Comparison of ENCODE assay signal across 9 mouse cellular contexts in genomic region chrX:94431548-94432375, GRCm38 (mm10).
DNase-seq lines count a peak whose midpoint lies in the region; TF ChIP-seq lines count a peak whose summit lies in the region.
"Had no signal": no experiment of that assay in that cellular context is flagged by ENCODE, and none has a peak within 500 bp of the region (broad histone marks: within the 10 kb centered on the region; RNA-seq: fewer than 3 reads in every experiment).

No protein-coding gene starts in this region.

- no peaks in the 10 kb centered on the region for H3K36me3 ChIP-seq in hindbrain, embryonic 10.5 days
- H3K36me3 ChIP-seq: liver, embryonic 13.5 days had no signal

- TF ChIP-seq CTCF in gastrocnemius, adult 2 months (IDR thresholded peaks at IDR 0.05): peak; percentile 53

- intact Hi-C loops in gastrocnemius, adult 2 months (cut with DNase I): loop anchor here (5.0 kb wide), 1 partner anchor 116 kb away; no protein-coding TSS in a partner anchor
- intact Hi-C loops in gastrocnemius, postnatal 36 days (cut with DNase I): loop anchor here (10.0 kb wide), 1 partner anchor 113 kb away; the partner anchor contains the start of gene Maged1
- intact Hi-C loops in left cerebral cortex, postnatal 25 days (cut with DNase I): loop anchor here (5.0 kb wide), 2 partner anchors 111 to 206 kb away; partner anchors contain the start of genes Gspt2 and Maged1

- H3K4me3 ChIP-seq in gastrocnemius, adult 2 months: no peak overlapping the region
- no peak overlapping the region for H3K4me3 ChIP-seq in hindbrain, embryonic 10.5 days
- H3K4me3 ChIP-seq: liver, embryonic 13.5 days had no signal

- no peak for DNase-seq in gastrocnemius, adult 2 months
- DNase-seq in gastrocnemius, postnatal 36 days: no peak
- peak; percentile 9 for DNase-seq in CD4-positive helper T cell, adult 2 months (ENCODE audit: low read depth, low spot score)
- peak; percentile 70 for DNase-seq in brain, adult 2 months (ENCODE audit: low read depth, low spot score)
- DNase-seq in hindbrain, embryonic 10.5 days (ENCODE audit: low spot score): peak; percentile 2
- DNase-seq in left cerebral cortex, postnatal 25 days (ENCODE audit: low spot score in 2 of 2): peak; percentile 13 to 41
- DNase-seq in retina, postnatal 7 days (ENCODE audit: low read depth, low spot score): peak; percentile 14
- no peak for DNase-seq in gastrocnemius, postnatal 25 days
- DNase-seq: liver, embryonic 13.5 days had no signal

- WGBS in hindbrain, embryonic 10.5 days: 54% methylated on average over 9 of the region's 9 CpGs

- no peak overlapping the region for H3K27ac ChIP-seq in gastrocnemius, adult 2 months
- H3K27ac ChIP-seq in hindbrain, embryonic 10.5 days: no peak overlapping the region
- H3K27ac ChIP-seq: liver, embryonic 13.5 days had no signal

- H3K4me1 ChIP-seq in hindbrain, embryonic 10.5 days (replicated peaks): no peaks in the 10 kb centered on the region
- H3K4me1 ChIP-seq: liver, embryonic 13.5 days had no signal

- no peaks in the 10 kb centered on the region for H3K9me3 ChIP-seq in hindbrain, embryonic 10.5 days
- H3K9me3 ChIP-seq: liver, embryonic 13.5 days had no signal

- peaks cover 54% of the 10 kb centered on the region for H3K27me3 ChIP-seq in hindbrain, embryonic 10.5 days (ENCODE audit: insufficient read depth, poor library complexity, severe bottlenecking)
- H3K27me3 ChIP-seq: liver, embryonic 13.5 days had no signal

Comparison
In these comparisons a context has a peak if more than half of its experiments do, and no peak if none do; other contexts are left out.
1. DNase-seq: peak in CD4-positive helper T cell, adult 2 months (single experiment), brain, adult 2 months (single experiment), hindbrain, embryonic 10.5 days (single experiment), left cerebral cortex, postnatal 25 days (2 of 2) and retina, postnatal 7 days (single experiment); none in gastrocnemius, adult 2 months (single experiment), gastrocnemius, postnatal 36 days (0 of 2) and gastrocnemius, postnatal 25 days (single experiment).